Mouse (Mus musculus) forebrain, embryonic 14.5 days (tissue): ENCODE data around the gene Kctd4. TPM values are rescaled to one million over a fixed set of nuclear protein-coding genes. Genes with fewer than 3 reads are reported as not detected.

Source experiments
- polyA plus RNA-seq: library from polyadenylated mRNA; unstranded; fragments of >200 nt; fragmentation: Nextera tagmentation; extraction: Ambion mirVana; gene quantifications from 2 replicates; pipeline ENCODE4 v1.2.1, GENCODE M21; 2014

Kctd4 gene
- polyA plus RNA-seq, 1 experiment from 2014 or later, result 7.7 TPM

Other genes with a start within 250 kb of the Kctd4 start
- 22.5 and 23.4 TPM in 2 replicates for gene Cog3, start 200.5 kb upstream of the Kctd4 start, polyA plus RNA-seq
- 10.0 and 11.6 TPM in 2 replicates for gene Slc25a30, start 168.0 kb upstream of the Kctd4 start, polyA plus RNA-seq
- gene Tpt1, start 109.9 kb upstream of the Kctd4 start, polyA plus RNA-seq, result 979 and 1,156 TPM in 2 replicates
- 58.2 and 58.3 TPM in 2 replicates for gene Gtf2f2, start 55.9 kb downstream of the Kctd4 start, polyA plus RNA-seq
- 13.0 and 14.3 TPM in 2 replicates for gene Gpalpp1, start 155.8 kb downstream of the Kctd4 start, polyA plus RNA-seq
- 13.8 and 15.0 TPM in 2 replicates for gene Nufip1, start 155.9 kb downstream of the Kctd4 start, polyA plus RNA-seq